Mouse (Mus musculus) olfactory bulb, adult 2 months (tissue): ENCODE measurements around the gene Rassf4.

Experiments used
- CTCF ChIP-seq: fragments of 200-500 bp; IDR thresholded peaks from 2 replicates; pipeline ENCODE4 v1.5.1; 2012; ENCODE audit warnings: low read depth, mild to moderate bottlenecking, low read length, moderate library complexity; ENCODE audit not compliant: insufficient read depth
- POLR2A ChIP-seq: fragments of 200-500 bp; IDR thresholded peaks from 2 replicates; pipeline ENCODE4 v1.6.1; 2012; ENCODE audit warnings: mild to moderate bottlenecking, low read depth, low read length, moderate library complexity; ENCODE audit not compliant: insufficient read depth

DNA sequence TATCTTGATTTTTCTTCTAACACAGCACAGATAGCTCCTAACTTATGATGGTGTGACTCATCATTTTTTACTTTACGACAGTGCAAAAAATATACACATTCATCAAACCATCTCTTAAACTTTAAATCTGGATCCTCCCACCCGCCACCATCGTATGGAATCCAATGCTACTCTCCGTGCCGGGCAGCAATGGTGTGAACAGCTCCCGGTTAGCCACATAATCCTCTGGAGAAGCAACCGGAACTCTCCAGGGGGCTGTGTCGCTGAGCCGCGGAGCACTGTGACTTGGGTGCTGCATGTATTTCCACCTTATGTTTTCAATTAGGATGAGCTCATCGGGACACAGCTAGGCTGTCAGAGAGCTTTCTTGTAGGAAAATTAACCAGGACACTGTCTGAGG lies 30.8 kb downstream of the Rassf4 start:
- TF ChIP-seq POLR2A (no peak), CTCF (no peak)
